9 mouse cellular contexts compared by ENCODE assay signal in genomic region chrX:103622935-103623280, GRCm38 (mm10). TPM values are rescaled to one million over a fixed set of nuclear protein-coding genes. Genes with fewer than 3 reads are reported as not detected.
DNase-seq lines count a peak whose midpoint lies in the region; ATAC-seq and TF ChIP-seq lines count a peak whose summit lies in the region.
"Had no signal": no experiment of that assay in that cellular context is flagged by ENCODE, and none has a peak within 500 bp of the region (broad histone marks: within the 10 kb centered on the region; RNA-seq: fewer than 3 reads in every experiment).

No protein-coding gene starts in this region.

- WGBS in limb, embryonic 13.5 days = 3% methylated on average over 13 of the region's 13 CpGs
- 3% methylated on average over 13 of the region's 13 CpGs for WGBS in midbrain, postnatal 0 days

- no peaks in the 10 kb centered on the region for H3K27me3 ChIP-seq in limb, embryonic 13.5 days
- no peaks in the 10 kb centered on the region for H3K27me3 ChIP-seq in midbrain, postnatal 0 days (ENCODE audit: insufficient read depth, low read length)

- no peaks in the 10 kb centered on the region for H3K9me3 ChIP-seq in limb, embryonic 13.5 days
- H3K9me3 ChIP-seq in midbrain, postnatal 0 days (ENCODE audit: low read length) = no peaks in the 10 kb centered on the region

- TF ChIP-seq CTCF in midbrain, postnatal 0 days (IDR thresholded peaks at IDR 0.05) = no peak

- H3K27ac ChIP-seq in limb, embryonic 13.5 days = 0 out of 2 replicates have a peak overlapping the region, but pooled peaks have one; percentile 73
- no peak overlapping the region for H3K27ac ChIP-seq in midbrain, postnatal 0 days (ENCODE audit: low read depth, low read length)

- DNase-seq in urinary bladder, postnatal 14 days (ENCODE audit: low spot score) = peak; percentile 8
- no peak for DNase-seq in urinary bladder, postnatal 36 days (ENCODE audit: low spot score in 2 of 2)
- DNase-seq in embryo, embryonic 9.5 days (ENCODE audit: extremely low spot score) = peak; percentile 27
- peak; percentile 15 to 29 for DNase-seq in heart, postnatal 36 days
- DNase-seq in midbrain, postnatal 0 days (ENCODE audit: low spot score) = no peak
- no peak for DNase-seq in ovary, postnatal 36 days (ENCODE audit: low spot score)
- DNase-seq in layer of hippocampus, adult 9-10 months (ENCODE audit: low spot score) = no peak

- H3K4me1 ChIP-seq in limb, embryonic 13.5 days = 0 out of 2 replicates have a peak, but pooled peaks cover 3% of the 10 kb centered on the region
- no peaks in the 10 kb centered on the region for H3K4me1 ChIP-seq in midbrain, postnatal 0 days (ENCODE audit: insufficient read depth, low read length)

- H3K9ac ChIP-seq in limb, embryonic 13.5 days = peak overlapping the region; percentile 72
- H3K9ac ChIP-seq in midbrain, postnatal 0 days (replicated peaks; ENCODE audit: low read length, poor library complexity, severe bottlenecking) = peak overlapping the region; percentile 64

- intact Hi-C loops in heart, postnatal 36 days (cut with DNase I) = loop anchor here (5.0 to 10.0 kb wide), 3 partner anchors 69 to 359 kb away; partner anchors contain the start of gene Rlim

- H3K4me3 ChIP-seq in limb, embryonic 13.5 days = peak overlapping the region; percentile 53
- peak overlapping the region; percentile 45 for H3K4me3 ChIP-seq in midbrain, postnatal 0 days (ENCODE audit: low read depth, low read length)

- peak overlapping the region; percentile 72 for H3K4me2 ChIP-seq in limb, embryonic 13.5 days (replicated peaks)
- peak overlapping the region; percentile 65 for H3K4me2 ChIP-seq in midbrain, postnatal 0 days (ENCODE audit: low read depth, low read length, poor library complexity, severe bottlenecking)

- no peak for ATAC-seq in limb, embryonic 13.5 days (ENCODE audit: low FRiP score, low read depth)
- no peak for ATAC-seq in midbrain, postnatal 0 days (ENCODE audit: low FRiP score)

- no peaks in the 10 kb centered on the region for H3K36me3 ChIP-seq in limb, embryonic 13.5 days
- H3K36me3 ChIP-seq in midbrain, postnatal 0 days (ENCODE audit: insufficient read depth, low read length) = no peaks in the 10 kb centered on the region

RNA-seq across cellular contexts. Expression of gene Zcchc13, which starts 7.5 kb away (rescaled TPM):
- total RNA-seq in heart, postnatal 36 days (2021) = not detected
- polyA plus RNA-seq in limb, embryonic 13.5 days (2015; fragmentation: Nextera tagmentation; extraction: Ambion mirVana) = not detected in 2 replicates
- total RNA-seq in midbrain, postnatal 0 days (2014; rRNA removed) = not detected in 2 replicates
- not detected in 2 replicates for polyA plus RNA-seq in midbrain, postnatal 0 days (2015; fragmentation: Nextera tagmentation; extraction: Ambion mirVana)
- total RNA-seq: common myeloid progenitor, adult 5-6 weeks had no signal

Comparison
In these comparisons a context has a peak if more than half of its experiments do, and no peak if none do; other contexts are left out.
1. DNase-seq: peak in urinary bladder, postnatal 14 days (single experiment), embryo, embryonic 9.5 days (single experiment) and heart, postnatal 36 days (2 of 2); none in urinary bladder, postnatal 36 days (0 of 2), midbrain, postnatal 0 days (single experiment), ovary, postnatal 36 days (single experiment) and layer of hippocampus, adult 9-10 months (single experiment).